ENCODE assay signal across 8 mouse cellular contexts in genomic region chr9:115306202-115306601, GRCm38 (mm10). TPM values are rescaled to one million over a fixed set of nuclear protein-coding genes. Genes with fewer than 3 reads are reported as not detected.
A peak's percentile ranks its signal among the peaks of the same experiment; 100 is the strongest.
DNase-seq lines count a peak whose midpoint lies in the region; ATAC-seq and TF ChIP-seq lines count a peak whose summit lies in the region.

No protein-coding gene starts in this region.

- no peaks in the 10 kb centered on the region for H3K36me3 ChIP-seq in heart, embryonic 11.5 days (ENCODE audit: control insufficient read depth, insufficient read depth, low read length)
- H3K36me3 ChIP-seq in limb, embryonic 14.5 days (ENCODE audit: control insufficient read depth, insufficient read depth, low read length): no peaks in the 10 kb centered on the region; the same call in 1 of the 2 replicates
- no peaks in the 10 kb centered on the region for H3K36me3 ChIP-seq in neural tube, embryonic 13.5 days

- H3K4me2 ChIP-seq in heart, embryonic 11.5 days: peak overlapping the region; percentile 80
- H3K4me2 ChIP-seq in limb, embryonic 14.5 days (replicated peaks; ENCODE audit: low read depth, low read length, severe bottlenecking): peak overlapping the region; percentile 68
- H3K4me2 ChIP-seq in neural tube, embryonic 13.5 days: peak overlapping the region; percentile 80

- no peaks in the 10 kb centered on the region for H3K9me3 ChIP-seq in heart, embryonic 11.5 days (replicated peaks; ENCODE audit: control insufficient read depth, low read length)
- no peaks in the 10 kb centered on the region for H3K9me3 ChIP-seq in limb, embryonic 14.5 days (ENCODE audit: control insufficient read depth, low read length)
- H3K9me3 ChIP-seq in neural tube, embryonic 13.5 days: no peaks in the 10 kb centered on the region

- TF ChIP-seq POLR2A in limb, embryonic 14.5 days (IDR thresholded peaks at IDR 0.05; ENCODE audit: borderline replicate concordance, extremely low read depth, insufficient read depth, insufficient read length): no peak

- H3K9ac ChIP-seq in heart, embryonic 11.5 days (ENCODE audit: low read depth, low read length): no peak overlapping the region
- H3K9ac ChIP-seq in limb, embryonic 14.5 days (ENCODE audit: low read depth, low read length, severe bottlenecking): 0 out of 2 replicates have a peak overlapping the region, but pooled peaks have one; percentile 2
- peak overlapping the region; percentile 99 for H3K9ac ChIP-seq in neural tube, embryonic 13.5 days

- ATAC-seq in heart, embryonic 11.5 days (replicated peaks; ENCODE audit: insufficient number of reproducible peaks, low FRiP score, low TSS enrichment): no peak
- ATAC-seq in limb, embryonic 14.5 days (ENCODE audit: low FRiP score, low read depth): no peak
- no peak for ATAC-seq in neural tube, embryonic 13.5 days (ENCODE audit: low read depth)

- H3K27me3 ChIP-seq in heart, embryonic 11.5 days (ENCODE audit: control insufficient read depth, insufficient read depth, low read length): no peaks in the 10 kb centered on the region
- H3K27me3 ChIP-seq in limb, embryonic 14.5 days (ENCODE audit: control insufficient read depth, insufficient read depth, low read length): no peaks in the 10 kb centered on the region
- H3K27me3 ChIP-seq in neural tube, embryonic 13.5 days: no peaks in the 10 kb centered on the region

- no peak for DNase-seq in layer of hippocampus, adult 2 months (ENCODE audit: low spot score in 2 of 2)
- no peak for DNase-seq in layer of hippocampus, adult 11-12 months (ENCODE audit: low spot score)
- peak; percentile 49 for DNase-seq in limb, embryonic 14.5 days (ENCODE audit: low spot score)
- no peak for DNase-seq in thymus, postnatal 36 days
- DNase-seq in spleen, adult 18-20 months: no peak
- no peak for DNase-seq in gastrocnemius, postnatal 10 days

- WGBS in heart, embryonic 11.5 days (ENCODE audit: insufficient replicate concordance): 13% methylated on average over 6 of the region's 6 CpGs
- 8% methylated on average over 6 of the region's 6 CpGs for WGBS in limb, embryonic 14.5 days
- 41% methylated on average over 6 of the region's 6 CpGs for WGBS in neural tube, embryonic 13.5 days

- TF ChIP-seq CTCF in layer of hippocampus, adult 2 months (conservative IDR thresholded peaks at IDR 0.05): no peak

- H3K4me1 ChIP-seq in heart, embryonic 11.5 days (ENCODE audit: control insufficient read depth, insufficient read depth, low read length): peaks cover 40% of the 10 kb centered on the region
- H3K4me1 ChIP-seq in limb, embryonic 14.5 days (ENCODE audit: control insufficient read depth, insufficient read depth, low read length): peaks cover 31% of the 10 kb centered on the region
- peaks cover 67% of the 10 kb centered on the region for H3K4me1 ChIP-seq in neural tube, embryonic 13.5 days (replicated peaks)

- H3K27ac ChIP-seq in layer of hippocampus, adult 2 months: 0 out of 2 replicates have a peak overlapping the region, but pooled peaks have one; percentile 7
- H3K27ac ChIP-seq in heart, embryonic 11.5 days (ENCODE audit: low read depth, low read length): no peak overlapping the region
- no peak overlapping the region for H3K27ac ChIP-seq in limb, embryonic 14.5 days (replicated peaks; ENCODE audit: low read depth, low read length)
- no peak overlapping the region for H3K27ac ChIP-seq in neural tube, embryonic 13.5 days (replicated peaks)

- H3K4me3 ChIP-seq in layer of hippocampus, adult 2 months: peak overlapping the region; percentile 78
- peak overlapping the region; percentile 99 for H3K4me3 ChIP-seq in heart, embryonic 11.5 days (ENCODE audit: low read depth, low read length)
- H3K4me3 ChIP-seq in limb, embryonic 14.5 days (replicated peaks; ENCODE audit: low read length): peak overlapping the region; percentile 3; the same call in 1 of the 2 replicates
- peak overlapping the region; percentile 99 for H3K4me3 ChIP-seq in neural tube, embryonic 13.5 days

RNA-seq across cellular contexts. Expression of gene Stt3b, which starts 4.0 kb away (rescaled TPM):
- total RNA-seq in layer of hippocampus, adult 2 months (2021): 10 to 100 TPM; 76.4 to 79.4 TPM
- 84.7 and 102 TPM in 2 replicates for polyA plus RNA-seq in heart, embryonic 11.5 days (2014; fragmentation: Nextera tagmentation; extraction: Ambion mirVana)
- polyA plus RNA-seq in limb, embryonic 14.5 days (2012; rRNA removed): 67.2 and 78.4 TPM in 2 replicates
- 117 and 118 TPM in 2 replicates for polyA plus RNA-seq in limb, embryonic 14.5 days (2014; fragmentation: Nextera tagmentation; extraction: Ambion mirVana)
- 104 and 112 TPM in 2 replicates for polyA plus RNA-seq in neural tube, embryonic 13.5 days (2015; fragmentation: Nextera tagmentation; extraction: Ambion mirVana)
- total RNA-seq in gastrocnemius, postnatal 10 days (2021): 10 to 100 TPM; 64.8 to 69.5 TPM

Comparison
In these comparisons a context has a peak if more than half of its experiments do, and no peak if none do; other contexts are left out.
1. H3K4me3 ChIP-seq: peak in every context shown above with its lines; median percentile 99 in heart, embryonic 11.5 days; 99 in neural tube, embryonic 13.5 days; 78 in layer of hippocampus, adult 2 months; 3 in limb, embryonic 14.5 days.